Mouse (Mus musculus) CD4-positive helper T cell, adult 2 months (primary cell): ENCODE measurements around the gene Hoxa7.

Experiments used
- DNase-seq: peaks from one replicate; pipeline ENCODE4 v3.0.0-alpha.2; 2012; ENCODE audit warnings: low read depth, missing footprints, low spot score

Hoxa7 gene

GRCm38 (mm10) chr6:52226569-52227257, 5.1 kb upstream of the Hoxa7 start:
- DNase-seq: no peak

DNA sequence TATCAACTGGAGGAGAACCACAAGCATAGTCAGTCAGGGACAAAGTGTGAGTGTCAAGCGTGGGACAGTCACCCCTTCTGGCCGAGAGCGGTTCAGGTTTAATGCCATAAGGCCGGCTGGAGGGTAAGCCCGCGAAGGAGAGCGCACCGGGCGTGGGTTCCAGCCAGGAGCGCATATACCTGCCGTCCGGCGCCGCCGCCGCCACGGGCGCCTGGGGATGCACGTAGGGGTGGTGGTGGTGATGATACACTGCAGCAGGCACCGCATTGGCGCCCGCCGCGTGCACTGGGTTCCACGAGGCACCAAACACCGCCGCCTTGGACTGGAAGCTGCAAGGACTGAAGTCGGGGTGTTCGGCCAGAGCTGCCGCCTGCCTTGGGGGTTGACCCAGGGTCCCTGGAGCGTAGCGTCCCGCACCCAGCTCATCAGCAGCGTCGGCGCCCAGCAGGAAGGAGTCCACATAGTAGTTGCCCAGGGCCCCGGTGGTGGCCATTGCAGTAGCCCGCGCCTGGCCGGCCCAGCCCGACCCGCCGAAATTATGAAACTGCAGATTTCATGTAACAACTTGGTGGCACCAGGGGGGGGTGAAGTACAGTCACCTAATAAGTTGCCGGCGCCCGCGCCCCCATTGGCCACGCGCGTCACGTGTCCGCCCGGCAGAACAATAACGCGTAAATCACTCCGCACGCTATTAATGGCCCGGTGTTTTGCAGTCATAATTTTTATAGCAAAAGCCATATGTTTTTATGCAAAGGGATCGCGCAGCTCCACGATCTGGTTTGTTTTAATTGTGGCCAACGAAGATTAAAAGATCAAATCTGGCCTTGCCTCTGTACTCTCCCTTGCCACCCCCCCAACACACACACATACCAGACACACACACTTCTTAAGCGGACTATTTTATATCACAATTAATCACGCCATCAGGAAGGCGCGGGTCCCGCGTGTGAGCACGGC, 4.2 kb upstream of the Hoxa7 start:
- no peak for DNase-seq

GRCm38 (mm10) chr6:52224895-52225611, 3.4 kb upstream of the Hoxa7 start:
- no peak for DNase-seq

DNA sequence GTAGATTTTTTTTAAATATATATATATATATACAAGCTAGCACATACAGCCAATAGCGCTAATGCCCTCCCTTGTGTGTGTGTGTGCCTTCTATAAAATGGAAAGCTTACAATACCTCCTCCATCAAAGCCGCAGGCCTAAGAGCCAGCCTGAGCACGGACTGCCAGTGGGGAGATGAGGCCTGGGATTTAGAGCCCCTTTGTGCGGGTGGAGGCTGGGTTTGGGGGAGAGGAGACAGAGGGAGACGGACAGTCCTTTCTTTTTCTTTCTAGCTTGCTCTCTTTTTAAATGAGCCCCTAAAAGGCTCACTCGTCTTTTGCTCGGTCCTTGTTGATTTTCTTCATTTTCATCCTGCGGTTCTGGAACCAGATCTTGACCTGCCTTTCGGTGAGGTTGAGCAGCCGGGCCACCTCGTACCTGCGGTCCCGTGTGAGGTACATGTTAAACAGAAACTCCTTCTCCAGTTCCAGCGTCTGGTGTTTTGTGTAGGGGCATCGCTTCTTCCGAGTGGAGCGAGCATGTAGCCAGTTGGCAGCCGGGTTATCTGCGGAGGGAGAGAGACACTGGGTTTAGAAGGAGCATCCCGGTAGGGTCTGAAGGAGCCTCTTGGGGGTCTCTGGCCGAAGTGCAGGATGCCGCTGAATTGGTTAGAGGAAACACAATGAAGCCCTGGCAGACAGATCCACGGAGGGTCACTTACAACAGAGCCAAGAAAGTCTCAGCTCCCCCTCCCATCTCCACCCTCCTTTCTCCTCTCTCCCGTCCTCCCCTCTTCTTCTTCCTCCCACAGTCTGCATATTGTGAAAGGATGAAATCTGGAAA, 2.5 kb upstream of the Hoxa7 start:
- DNase-seq: no peak

- DNase-seq: no peak
Observed at GRCm38 (mm10) chr6:52222729-52223128, 1.1 kb upstream of the Hoxa7 start.

- no peak for DNase-seq
Observed at GRCm38 (mm10) chr6:52221993-52222685, 485 bp upstream of the Hoxa7 start.

DNA sequence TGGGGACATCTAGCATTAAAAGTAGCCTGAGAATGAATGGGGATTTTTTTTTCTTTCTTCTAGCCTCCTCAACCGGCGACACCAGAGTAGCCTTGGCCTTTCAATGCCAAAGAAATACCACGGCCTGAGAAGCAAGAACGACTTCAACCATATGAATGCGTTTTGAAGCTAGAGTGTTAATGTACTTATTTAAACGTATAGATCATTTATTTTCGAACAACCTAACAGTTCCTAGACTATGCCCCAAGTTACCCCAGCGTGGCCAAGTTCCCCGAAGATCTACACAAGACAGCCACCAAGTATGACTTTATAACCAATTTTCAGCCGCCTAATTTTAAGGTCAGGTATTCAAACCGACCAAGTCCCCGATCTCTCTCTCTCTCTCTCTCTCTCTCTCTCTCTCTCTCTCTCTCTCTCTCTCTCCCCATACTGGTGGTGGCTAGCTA, 766 bp downstream of the Hoxa7 start:
- DNase-seq: no peak

- DNase-seq: no peak
Observed at GRCm38 (mm10) chr6:52220003-52220864, 1.4 kb downstream of the Hoxa7 start.

DNA sequence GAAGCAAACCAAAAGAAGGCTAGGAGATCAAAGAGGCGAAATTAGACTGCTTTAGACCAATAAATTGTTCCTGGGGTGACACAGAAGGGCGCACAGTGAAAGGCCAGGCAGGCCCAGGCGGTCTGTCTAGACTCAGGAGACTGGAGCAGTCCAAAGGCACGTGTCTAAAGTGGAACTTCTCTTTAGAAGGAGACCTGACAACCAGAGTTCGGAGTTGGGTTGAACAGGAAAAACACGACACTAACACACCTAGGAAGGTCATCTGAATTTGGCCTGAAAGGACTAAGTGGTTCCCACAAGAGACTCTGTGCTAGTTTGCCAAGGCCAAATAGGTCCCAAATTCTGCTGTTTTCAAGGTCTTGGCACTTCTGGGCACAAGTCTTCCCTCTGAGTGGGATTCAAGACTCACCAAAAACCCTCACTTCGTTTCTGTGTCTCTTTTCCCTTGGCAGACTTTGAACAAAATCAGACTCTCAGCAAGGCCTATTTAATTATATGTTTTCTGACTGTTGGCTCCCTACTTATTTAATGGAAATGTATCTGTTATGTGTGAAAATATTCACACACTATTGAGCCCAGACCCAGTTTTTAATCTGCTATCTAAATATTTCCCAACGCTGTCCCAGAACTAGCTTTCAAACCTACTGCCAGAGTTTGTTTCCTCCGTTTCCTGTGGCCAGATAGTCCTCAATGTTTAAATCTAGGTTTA, 2.3 kb downstream of the Hoxa7 start:
- DNase-seq: no peak

GRCm38 (mm10) chr6:52218643-52219215, 2.9 kb downstream of the Hoxa7 start:
- no peak for DNase-seq

- peak; percentile 27 for DNase-seq
Observed at GRCm38 (mm10) chr6:52217895-52218642, 3.6 kb downstream of the Hoxa7 start.

- peak; percentile 58 for DNase-seq
Observed at GRCm38 (mm10) chr6:52217459-52217768, 4.2 kb downstream of the Hoxa7 start.

DNA sequence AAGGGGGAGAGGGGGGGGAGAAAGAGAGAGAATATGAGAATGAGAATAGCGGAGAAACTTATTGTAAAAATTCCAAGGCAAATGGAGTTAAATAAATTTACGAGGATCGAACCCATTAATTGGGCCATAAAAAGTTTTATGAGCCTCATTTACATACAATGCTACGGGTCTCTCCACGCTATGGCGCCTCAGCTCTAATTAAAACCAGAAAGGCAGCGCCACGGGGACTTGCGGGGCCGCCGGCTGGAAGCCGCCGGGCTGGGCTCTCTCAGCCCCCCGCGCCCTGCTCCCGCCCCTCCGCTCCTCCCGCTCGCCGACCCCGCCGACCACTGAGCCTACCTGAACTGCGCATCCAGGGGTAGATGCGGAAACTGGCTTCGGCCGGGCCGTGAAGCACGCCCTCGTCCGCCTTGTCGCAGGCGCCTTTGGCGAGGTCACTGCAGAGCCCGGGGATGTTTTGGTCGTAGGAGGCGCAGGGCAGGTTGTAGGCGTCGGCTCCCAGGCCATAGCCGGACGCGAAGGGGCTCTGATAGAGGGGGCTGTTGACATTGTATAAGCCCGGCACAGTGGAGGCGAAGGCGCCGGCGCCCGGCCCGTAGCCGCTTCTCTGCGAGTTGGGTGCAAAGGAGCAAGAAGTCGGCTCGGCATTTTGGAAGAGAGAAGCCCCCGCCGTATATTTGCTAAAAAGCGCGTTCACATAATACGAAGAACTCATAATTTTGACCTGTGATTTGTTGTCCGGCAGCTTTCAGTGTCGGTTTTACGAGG, 4.8 kb downstream of the Hoxa7 start:
- peak; percentile 33 for DNase-seq

- no peak for DNase-seq
Observed at GRCm38 (mm10) chr6:52215771-52216535, 5.7 kb downstream of the Hoxa7 start.

DNA sequence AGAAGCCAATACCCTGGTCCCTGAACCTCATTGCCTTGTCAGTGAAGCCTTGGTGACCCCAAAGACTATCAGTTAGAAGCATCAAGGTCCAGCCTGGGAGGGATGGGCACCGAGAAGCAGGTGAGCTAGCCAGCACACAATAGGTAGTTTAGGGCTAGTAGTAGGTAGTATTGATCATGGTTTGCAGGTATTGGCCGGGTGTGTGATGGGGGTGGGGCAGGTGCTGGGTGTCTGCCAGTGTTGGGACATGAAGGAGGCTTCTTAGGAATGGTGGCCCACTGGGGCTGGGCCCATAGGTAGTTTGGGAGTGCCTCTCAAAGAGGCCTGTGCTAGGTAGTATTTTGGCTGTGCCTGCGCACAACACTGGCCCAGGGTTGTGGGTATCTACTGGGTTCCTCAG, 6.6 kb downstream of the Hoxa7 start:
- DNase-seq: no peak

DNA sequence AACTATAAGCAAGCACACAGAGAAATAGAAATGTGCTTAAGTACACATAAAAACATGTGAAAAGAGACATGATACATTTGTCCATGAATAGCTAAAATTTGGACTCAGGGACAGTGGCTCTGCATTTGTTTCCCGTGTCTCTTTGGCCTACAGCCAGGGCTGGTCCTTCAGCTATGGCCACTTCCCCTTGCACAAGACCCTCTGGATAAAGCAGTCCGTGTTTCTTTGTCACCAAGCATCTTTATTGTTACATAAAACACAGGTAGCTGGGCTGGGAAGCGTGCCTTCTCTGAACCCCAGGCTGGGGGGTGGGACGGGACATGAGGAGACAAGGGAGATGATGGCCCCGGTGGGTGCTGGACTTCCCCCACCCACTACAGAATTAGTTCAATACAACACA, 7.4 kb downstream of the Hoxa7 start:
- DNase-seq: no peak
